Mouse (Mus musculus) midbrain, postnatal 0 days (tissue): ENCODE results near the gene Grip1. TPM values are rescaled to one million over a fixed set of nuclear protein-coding genes. Genes with fewer than 3 reads are reported as not detected.
A peak's percentile ranks its signal among the peaks of the same experiment; 100 is the strongest.

ENCODE experiments used
- ATAC-seq: fragments of 200-750 bp; cut with Nextera tagmentation; 2 replicates; pipeline ENCODE4 v1.8.0; 2017; ENCODE audit warnings: moderate number of reproducible peaks, mild to moderate bottlenecking, moderate TSS enrichment, moderate library complexity; ENCODE audit not compliant: low FRiP score
- DNase-seq: peaks from one replicate; pipeline ENCODE4 v3.0.0-alpha.2; 2015; ENCODE audit warnings: low spot score
- H3K27ac ChIP-seq: fragments of 300-500 bp; sonication (generic); 2 replicates; pipeline ENCODE4 v1.5.1; 2014; ENCODE audit warnings: low read depth, mild to moderate bottlenecking, low read length, mixed read lengths
- H3K27me3 ChIP-seq: fragments of 300-500 bp; sonication (generic); 2 replicates; pipeline ENCODE4 v1.6.1; 2014; ENCODE audit warnings: low read length, control low read depth, mixed read lengths; ENCODE audit not compliant: insufficient read depth
- H3K36me3 ChIP-seq: fragments of 300-500 bp; sonication (generic); 2 replicates; pipeline ENCODE4 v1.6.1; 2014; ENCODE audit warnings: low read length, control low read depth, mixed read lengths; ENCODE audit not compliant: insufficient read depth
- H3K4me1 ChIP-seq: fragments of 300-500 bp; sonication (generic); 2 replicates; pipeline ENCODE4 v1.6.1; 2014; ENCODE audit warnings: mild to moderate bottlenecking, control low read depth, antibody characterized with exemption, low read length, mixed read lengths; ENCODE audit not compliant: insufficient read depth
- H3K4me2 ChIP-seq: fragments of 300-500 bp; sonication (generic); 2 replicates; pipeline ENCODE4 v1.6.1; 2014; ENCODE audit warnings: low read depth, mild to moderate bottlenecking, low read length, mixed read lengths; ENCODE audit not compliant: poor library complexity, severe bottlenecking
- H3K4me3 ChIP-seq: fragments of 300-500 bp; sonication (generic); 2 replicates; pipeline ENCODE4 v1.5.1; 2014; ENCODE audit warnings: low read depth, mild to moderate bottlenecking, low read length, moderate library complexity
- H3K9ac ChIP-seq: fragments of 300-500 bp; sonication (generic); replicated peaks from 2 replicates; pipeline ENCODE4 v1.6.1; 2014; ENCODE audit warnings: mild to moderate bottlenecking, low read length, moderate library complexity, mixed read lengths; ENCODE audit not compliant: poor library complexity, severe bottlenecking
- H3K9me3 ChIP-seq: fragments of 300-500 bp; sonication (generic); 2 replicates; pipeline ENCODE4 v1.6.1; 2016; ENCODE audit warnings: low read length, control low read depth
- CTCF ChIP-seq: IDR thresholded peaks from 2 replicates; pipeline ENCODE4 v1.5.1; 2016; ENCODE audit warnings: antibody characterized with exemption, mild to moderate bottlenecking
- WGBS: fragments of 180-500 bp; shearing (Covaris S2); extraction: QIAGEN DNeasy Blood & Tissue Kit; methylation state at CpG from one replicate; pipeline ENCODE4 v1.1.7; 2014; 5-methylcytosine and 5-hydroxymethylcytosine counted together
- polyA plus RNA-seq: library from polyadenylated mRNA; unstranded; fragments of >200 nt; fragmentation: Nextera tagmentation; extraction: Ambion mirVana; gene quantifications from 2 replicates; pipeline ENCODE4 v1.2.1, GENCODE M21; 2015
- total RNA-seq: library from RNA; depleted of rRNA; stranded (reverse); fragments of >200 nt; gene quantifications from 2 replicates; pipeline ENCODE4 v1.2.3, GENCODE M21; 2014

Gene Grip1
- total and polyA plus RNA-seq, 2 experiments from 2014 or later: 14.6 to 35.4 TPM

DNA sequence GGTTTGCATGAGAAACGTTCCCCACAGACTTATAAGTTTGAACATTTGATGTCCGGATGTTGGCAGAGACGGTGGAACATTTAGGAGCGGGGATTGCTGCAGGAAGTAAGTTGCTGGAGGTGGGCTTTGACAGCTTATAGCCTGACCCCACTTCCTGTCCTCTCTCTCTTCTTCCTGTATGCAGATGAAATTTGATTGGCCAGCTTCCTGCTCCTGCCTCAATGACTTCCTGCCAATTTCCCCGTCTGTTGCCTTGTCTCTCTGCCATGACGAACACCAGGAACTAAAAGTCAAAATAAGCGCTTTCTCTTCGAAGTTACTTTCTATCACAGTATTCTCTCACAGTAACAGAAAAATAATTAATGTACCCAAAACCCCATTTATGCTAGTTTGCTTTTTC lies 289.1 kb downstream of the Grip1 start:
- ATAC-seq (no peak), DNase-seq (no peak)
- Histone ChIP-seq H3K4me3 (no peak overlapping the region), H3K36me3 (no peaks in the 10 kb centered on the region), H3K9me3 (no peaks in the 10 kb centered on the region), H3K9ac (no peak overlapping the region), H3K27me3 (no peaks in the 10 kb centered on the region), H3K27ac (no peak overlapping the region), H3K4me1 (no peaks in the 10 kb centered on the region), H3K4me2 (no peak overlapping the region)
- no peak for TF ChIP-seq CTCF
- WGBS: 78% methylated on average over 8 of the region's 8 CpGs

GRCm38 (mm10) chr10:119752361-119752798 lies 298.8 kb downstream of the Grip1 start:
- Histone ChIP-seq H3K27me3 (no peaks in the 10 kb centered on the region), H3K4me1 (no peaks in the 10 kb centered on the region; the same call in 1 of the 2 replicates), H3K9me3 (no peaks in the 10 kb centered on the region), H3K36me3 (no peaks in the 10 kb centered on the region), H3K4me2 (no peak overlapping the region), H3K4me3 (no peak overlapping the region), H3K9ac (no peak overlapping the region), H3K27ac (no peak overlapping the region)
- WGBS: 89% methylated on average over 6 of the region's 6 CpGs
- no peak for DNase-seq
- TF ChIP-seq CTCF: no peak
- ATAC-seq: no peak

GRCm38 (mm10) chr10:119756271-119756670 lies 302.6 kb downstream of the Grip1 start:
- Histone ChIP-seq H3K4me1 (no peaks in the 10 kb centered on the region), H3K4me3 (no peak overlapping the region), H3K9me3 (no peaks in the 10 kb centered on the region), H3K9ac (no peak overlapping the region), H3K4me2 (no peak overlapping the region), H3K36me3 (no peaks in the 10 kb centered on the region), H3K27ac (no peak overlapping the region), H3K27me3 (no peaks in the 10 kb centered on the region)
- ATAC-seq: no peak
- no peak for TF ChIP-seq CTCF
- 80% methylated on average over 7 of the region's 7 CpGs for WGBS
- DNase-seq: no peak

GRCm38 (mm10) chr10:119757219-119757618 lies 303.6 kb downstream of the Grip1 start:
- no peaks in the 10 kb centered on the region for H3K36me3 ChIP-seq
- 87% methylated on average over 6 of the region's 6 CpGs for WGBS
- no peak overlapping the region for H3K4me3 ChIP-seq
- H3K27me3 ChIP-seq: no peaks in the 10 kb centered on the region
- H3K27ac ChIP-seq: no peak overlapping the region
- DNase-seq: no peak
- H3K9me3 ChIP-seq: no peaks in the 10 kb centered on the region
- no peak for ATAC-seq
- no peaks in the 10 kb centered on the region for H3K4me1 ChIP-seq
- H3K4me2 ChIP-seq: no peak overlapping the region
- no peak for TF ChIP-seq CTCF
- no peak overlapping the region for H3K9ac ChIP-seq

DNA sequence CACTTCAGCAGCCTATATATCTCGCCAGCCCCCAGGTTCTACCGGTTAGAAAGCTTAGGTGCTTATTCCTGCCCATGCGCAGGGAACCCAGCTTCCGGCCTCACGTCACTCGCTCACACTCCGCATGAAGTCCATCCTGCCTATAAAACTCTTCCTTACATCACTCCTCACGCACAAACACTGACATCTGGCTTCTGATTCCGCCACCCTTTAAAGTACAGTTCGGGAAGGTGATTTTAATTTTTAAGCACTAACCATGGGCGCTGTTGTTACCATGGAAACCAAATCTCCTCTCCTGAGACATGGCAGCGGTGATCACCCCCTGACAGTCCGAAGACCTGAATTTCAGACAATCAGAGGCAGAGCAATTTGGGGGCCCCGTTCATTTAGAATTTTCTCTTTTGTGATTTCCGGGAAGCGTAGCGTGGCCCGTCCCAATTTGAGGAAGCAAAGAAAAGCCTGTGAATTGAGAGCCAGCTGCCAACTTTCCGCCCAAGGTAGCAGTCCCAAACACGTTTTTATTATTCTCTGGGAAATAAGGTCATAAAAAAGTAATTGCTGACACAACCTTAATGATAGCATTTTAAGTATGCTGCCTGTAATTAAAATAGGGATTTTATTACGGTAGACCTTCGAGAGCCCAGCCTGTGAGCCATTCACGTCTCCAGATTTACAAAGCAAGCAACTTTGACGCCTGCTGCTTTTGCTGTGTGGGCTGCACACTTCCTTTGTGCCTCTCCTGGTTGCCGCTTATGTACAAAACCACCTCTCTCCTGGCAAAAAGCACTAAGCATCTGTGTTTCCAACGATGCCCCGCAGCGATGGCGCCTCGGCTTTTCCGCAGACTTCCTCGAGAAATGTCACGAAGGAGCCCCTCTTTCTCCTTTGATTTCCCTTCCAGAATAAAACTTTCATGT lies 308.1 kb downstream of the Grip1 start:
- DNase-seq (peak; percentile 31), ATAC-seq (peak; percentile 56; the same call in 1 of the 2 replicates)
- H3K9me3 ChIP-seq: no peaks in the 10 kb centered on the region
- TF ChIP-seq CTCF: no peak
- peak overlapping the region; percentile 21 for H3K27ac ChIP-seq
- 0 out of 2 replicates have a peak overlapping the region, but pooled peaks have one; percentile 1 for H3K9ac ChIP-seq
- peak overlapping the region; percentile 36 for H3K4me2 ChIP-seq
- H3K36me3 ChIP-seq: no peaks in the 10 kb centered on the region
- peak overlapping the region; percentile 13; the same call in 1 of the 2 replicates for H3K4me3 ChIP-seq
- WGBS: 57% methylated on average over 33 of the region's 33 CpGs
- no peaks in the 10 kb centered on the region for H3K4me1 ChIP-seq
- H3K27me3 ChIP-seq: no peaks in the 10 kb centered on the region

DNA sequence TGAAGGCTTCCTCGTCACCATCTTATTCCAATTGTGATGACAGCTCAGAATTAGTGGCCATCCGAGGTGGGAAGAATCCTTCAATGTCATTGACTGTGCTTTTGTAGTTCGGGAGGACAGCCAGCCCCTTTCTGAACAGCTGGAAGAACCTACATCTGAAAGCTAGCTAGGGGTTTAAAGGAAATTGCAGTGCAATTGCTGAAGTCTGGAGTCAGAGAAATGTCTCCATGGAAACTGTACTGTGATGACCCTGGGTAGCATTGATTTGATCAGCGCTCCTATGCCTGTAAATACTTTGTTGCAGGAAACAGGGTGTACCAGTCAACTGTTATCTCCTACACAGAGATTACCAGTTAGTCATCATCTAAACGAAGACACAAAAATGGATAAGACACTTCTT lies 325.2 kb downstream of the Grip1 start:
- no peak overlapping the region for H3K27ac ChIP-seq
- no peaks in the 10 kb centered on the region for H3K9me3 ChIP-seq
- no peak for TF ChIP-seq CTCF
- no peak overlapping the region for H3K9ac ChIP-seq
- 65% methylated on average over 5 of the region's 5 CpGs for WGBS
- DNase-seq (no peak), ATAC-seq (no peak)
- no peaks in the 10 kb centered on the region for H3K36me3 ChIP-seq
- H3K4me1 ChIP-seq: no peaks in the 10 kb centered on the region
- H3K4me3 ChIP-seq: no peak overlapping the region
- no peak overlapping the region for H3K4me2 ChIP-seq
- no peaks in the 10 kb centered on the region for H3K27me3 ChIP-seq
